Mouse (Mus musculus): ENCODE data around the gene Jmjd1c.

The Jmjd1c gene

GRCm38 (mm10) chr10:67095798-67096620 lies at the start of gene Jmjd1c:
Gene Jmjd1c, plus strand, starts transcription at chr10:67096125.
- peak; percentile 77 to 86 for DNase-seq

- no peak for DNase-seq
Observed at GRCm38 (mm10) chr10:67047712-67048645, 47.9 kb upstream of the Jmjd1c start.

GRCm38 (mm10) chr10:67048871-67049615 lies 46.9 kb upstream of the Jmjd1c start:
- DNase-seq: no peak

- DNase-seq: no peak
Observed at GRCm38 (mm10) chr10:67049621-67050020, 46.3 kb upstream of the Jmjd1c start.

GRCm38 (mm10) chr10:67050766-67051165 lies 45.2 kb upstream of the Jmjd1c start:
- no peak for DNase-seq

- no peak for DNase-seq
Observed at GRCm38 (mm10) chr10:67051466-67051865, 44.5 kb upstream of the Jmjd1c start.

GRCm38 (mm10) chr10:67052429-67052828 lies 43.5 kb upstream of the Jmjd1c start:
- no peak for DNase-seq

GRCm38 (mm10) chr10:67053475-67053874 lies 42.5 kb upstream of the Jmjd1c start:
- peak in 1 of 2 experiments; percentile 31 for DNase-seq

- DNase-seq: peak in 1 of 2 experiments; percentile 32
Observed at GRCm38 (mm10) chr10:67055867-67056856, 39.8 kb upstream of the Jmjd1c start.

GRCm38 (mm10) chr10:67057208-67057607 lies 38.7 kb upstream of the Jmjd1c start:
- no peak for DNase-seq

GRCm38 (mm10) chr10:67057696-67058095 lies 38.2 kb upstream of the Jmjd1c start:
- DNase-seq: no peak

- DNase-seq: peak in 1 of 2 experiments; percentile 41
Observed at GRCm38 (mm10) chr10:67058297-67058696, 37.6 kb upstream of the Jmjd1c start.

GRCm38 (mm10) chr10:67058702-67059101 lies 37.2 kb upstream of the Jmjd1c start:
- no peak for DNase-seq

GRCm38 (mm10) chr10:67061367-67061801 lies 34.5 kb upstream of the Jmjd1c start:
- peak in 1 of 2 experiments; percentile 44 for DNase-seq

GRCm38 (mm10) chr10:67061823-67062222 lies 34.1 kb upstream of the Jmjd1c start:
- no peak for DNase-seq

- DNase-seq: no peak
Observed at GRCm38 (mm10) chr10:67065277-67065887, 30.5 kb upstream of the Jmjd1c start.

GRCm38 (mm10) chr10:67065927-67066326 lies 30.0 kb upstream of the Jmjd1c start:
- DNase-seq: no peak

GRCm38 (mm10) chr10:67066421-67066820 lies 29.5 kb upstream of the Jmjd1c start:
- DNase-seq: no peak

- DNase-seq: no peak
Observed at GRCm38 (mm10) chr10:67069013-67069412, 26.9 kb upstream of the Jmjd1c start.

- DNase-seq: no peak
Observed at GRCm38 (mm10) chr10:67071389-67071788, 24.5 kb upstream of the Jmjd1c start.

GRCm38 (mm10) chr10:67071884-67072283 lies 24.0 kb upstream of the Jmjd1c start:
- no peak for DNase-seq
